Mouse (Mus musculus) G1E (cell line): ENCODE measurements around the gene Zfp446. TPM values are rescaled to one million over a fixed set of nuclear protein-coding genes. Genes with fewer than 3 reads are reported as not detected.

Experiments used
- ATAC-seq: 2 replicates; pipeline ENCODE4 v1.8.0; 2016; ENCODE audit warnings: mild to moderate bottlenecking; ENCODE audit not compliant: insufficient number of reproducible peaks, poor library complexity, low FRiP score, severe bottlenecking; ENCODE audit errors: extremely low read depth
- DNase-seq: peaks from one replicate; pipeline ENCODE4 v3.0.0; 2012; ENCODE audit warnings: low spot score
- H3K27me3 ChIP-seq: 2 replicates; pipeline ENCODE4 v1.6.1; 2012; ENCODE audit warnings: mild to moderate bottlenecking, low read length, inconsistent platforms; ENCODE audit not compliant: insufficient read depth
- H3K36me3 ChIP-seq: replicated peaks from 2 replicates; pipeline ENCODE3; 2012; ENCODE audit warnings: mild to moderate bottlenecking, inconsistent platforms
- H3K4me1 ChIP-seq: 2 replicates; pipeline ENCODE4 v1.6.1; 2012; ENCODE audit warnings: low read depth, low read length, inconsistent platforms, mixed read lengths; ENCODE audit not compliant: insufficient read depth
- H3K4me3 ChIP-seq: 2 replicates; pipeline ENCODE4 v1.5.1; 2012; ENCODE audit warnings: low read depth, mild to moderate bottlenecking, inconsistent platforms, low read length, moderate library complexity, mixed read lengths
- H3K9me3 ChIP-seq: replicated peaks from 2 replicates; pipeline ENCODE4 v1.6.1; 2012; ENCODE audit warnings: inconsistent platforms
- CTCF ChIP-seq: IDR thresholded peaks from 2 replicates; pipeline ENCODE4 v1.5.1; 2012; ENCODE audit warnings: low read depth, low read length, inconsistent platforms, mixed read lengths
- GATA1 ChIP-seq: IDR thresholded peaks from 2 replicates; pipeline ENCODE4 v1.6.1; 2012; ENCODE audit warnings: borderline replicate concordance, low read length, inconsistent platforms, mixed read lengths
- GATA2 ChIP-seq: IDR thresholded peaks from 2 replicates; pipeline ENCODE4 v1.6.1; 2012; ENCODE audit warnings: low read depth, low read length, inconsistent platforms, borderline replicate concordance
- POLR2AphosphoS5 ChIP-seq: IDR thresholded peaks from 2 replicates; pipeline ENCODE4 v1.6.1; 2012; ENCODE audit warnings: low read depth, low read length, inconsistent platforms; ENCODE audit not compliant: insufficient replicate concordance
- TAL1 ChIP-seq: conservative IDR thresholded peaks from 2 replicates; pipeline ENCODE4 v1.6.1; 2012; ENCODE audit warnings: low read depth, low read length, inconsistent platforms, mixed read lengths
- polyA plus RNA-seq: library from polyadenylated mRNA; stranded (reverse); fragments of >175 nt; gene quantifications from 2 replicates; pipeline ENCODE4 v1.2.3, GENCODE M21; 2012
- total RNA-seq, 2 experiments: library from RNA; stranded (forward) in 1 of 2; stranded (reverse) in 1 of 2; fragments of 200-1000 nt in 1 of 2; fragments of >200 nt in 1 of 2; fragmentation: Nextera tagmentation in 1 of 2; gene quantifications; 2 replicates each; pipeline ENCODE4 v1.2.3; 2014 to 2017

Zfp446 gene
- total and polyA plus RNA-seq, 3 experiments: 3.7 to 6.1 (median 4.1) TPM

DNA sequence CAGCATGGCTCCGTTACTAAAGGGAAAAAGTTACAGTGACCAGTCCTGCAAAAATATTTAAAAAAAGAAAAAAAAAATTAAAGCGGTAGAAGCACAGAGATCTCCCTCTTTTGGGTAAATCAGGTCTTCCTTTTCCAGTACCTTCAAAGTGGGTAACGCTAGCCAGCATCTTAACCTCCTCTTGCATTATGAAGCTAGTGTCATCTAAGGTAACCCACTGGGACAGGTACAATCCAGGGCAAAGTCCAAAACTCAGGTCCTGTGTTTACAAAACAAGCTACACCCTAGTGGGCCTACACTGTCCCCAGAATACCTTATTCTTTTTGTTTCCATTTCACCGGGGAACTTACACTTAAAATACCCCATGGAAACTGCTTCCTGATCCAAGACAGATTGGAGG lies 36.0 kb downstream of the Zfp446 start:
- TF ChIP-seq CTCF (no peak), TAL1 (no peak), POLR2AphosphoS5 (no peak), GATA1 (no peak), GATA2 (no peak)
- ATAC-seq (no peak), DNase-seq (no peak)

DNA sequence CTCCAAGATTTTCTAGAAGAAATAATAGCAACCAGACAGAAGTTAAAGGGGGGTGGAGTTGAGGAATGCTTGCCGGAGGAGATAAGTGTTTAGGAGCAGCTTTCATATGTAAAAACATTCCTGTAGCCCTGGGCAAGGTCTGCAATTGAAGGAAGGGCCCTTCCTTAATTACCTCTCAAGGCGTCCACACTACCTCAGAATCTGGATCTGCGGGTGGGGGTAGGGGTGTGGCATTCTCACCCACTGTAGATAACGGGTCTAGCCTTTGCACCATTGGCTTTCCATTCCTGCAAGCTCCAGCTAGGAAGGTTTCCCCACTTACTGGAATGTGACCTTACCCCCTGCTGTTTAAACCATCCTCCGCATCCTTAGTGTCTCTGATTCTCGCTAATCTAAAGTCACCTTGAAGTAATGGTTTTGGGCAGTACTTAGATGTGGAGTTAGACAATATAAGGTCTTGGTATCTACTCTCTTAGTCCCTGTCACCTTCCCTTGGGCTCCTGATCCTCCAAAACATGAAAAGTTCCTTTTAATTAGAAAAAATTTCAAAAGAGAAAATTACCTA lies 36.7 kb downstream of the Zfp446 start:
- no peaks in the 10 kb centered on the region for H3K36me3 ChIP-seq
- DNase-seq (no peak), ATAC-seq (no peak)
- peaks cover 15% of the 10 kb centered on the region for H3K4me1 ChIP-seq
- TF ChIP-seq CTCF (no peak), TAL1 (no peak), GATA1 (no peak), GATA2 (no peak), POLR2AphosphoS5 (no peak)
- H3K9me3 ChIP-seq: no peaks in the 10 kb centered on the region
- peaks cover 23% of the 10 kb centered on the region for H3K27me3 ChIP-seq
- no peak overlapping the region for H3K4me3 ChIP-seq

More for the DNA sequence above, 36.0 kb downstream of the Zfp446 start:
- Histone ChIP-seq H3K4me3 (no peak overlapping the region), H3K36me3 (peaks cover under 1% of the 10 kb centered on the region), H3K9me3 (no peaks in the 10 kb centered on the region), H3K4me1 (peaks cover 21% of the 10 kb centered on the region), H3K27me3 (peaks cover 23% of the 10 kb centered on the region)

DNA sequence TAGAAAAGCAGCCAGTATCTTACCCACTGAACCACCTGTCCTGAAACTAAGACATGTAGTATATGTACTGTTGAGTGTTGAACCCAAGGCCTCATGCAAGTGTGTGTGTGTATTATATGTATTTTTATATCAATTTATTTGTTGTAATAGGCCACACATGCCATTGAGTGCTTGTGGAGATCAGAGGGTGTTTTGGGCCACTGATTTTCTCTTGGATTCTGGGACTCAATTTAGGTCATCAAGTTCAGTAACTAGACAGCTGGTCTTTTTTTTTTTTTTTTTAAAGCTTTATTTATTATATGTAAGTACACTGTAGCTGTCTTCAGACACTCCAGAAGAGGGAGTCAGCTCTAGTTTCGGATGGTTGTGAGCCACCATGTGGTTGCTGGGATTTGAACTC lies 37.6 kb downstream of the Zfp446 start:
- Histone ChIP-seq H3K9me3 (no peaks in the 10 kb centered on the region), H3K36me3 (no peaks in the 10 kb centered on the region), H3K4me3 (no peak overlapping the region), H3K27me3 (peaks cover 23% of the 10 kb centered on the region), H3K4me1 (peaks cover 12% of the 10 kb centered on the region)
- ATAC-seq: no peak
- no peak for DNase-seq
- TF ChIP-seq CTCF: no peak
- TF ChIP-seq TAL1: no peak
- TF ChIP-seq POLR2AphosphoS5: no peak
- TF ChIP-seq GATA1: no peak
- no peak for TF ChIP-seq GATA2

DNA sequence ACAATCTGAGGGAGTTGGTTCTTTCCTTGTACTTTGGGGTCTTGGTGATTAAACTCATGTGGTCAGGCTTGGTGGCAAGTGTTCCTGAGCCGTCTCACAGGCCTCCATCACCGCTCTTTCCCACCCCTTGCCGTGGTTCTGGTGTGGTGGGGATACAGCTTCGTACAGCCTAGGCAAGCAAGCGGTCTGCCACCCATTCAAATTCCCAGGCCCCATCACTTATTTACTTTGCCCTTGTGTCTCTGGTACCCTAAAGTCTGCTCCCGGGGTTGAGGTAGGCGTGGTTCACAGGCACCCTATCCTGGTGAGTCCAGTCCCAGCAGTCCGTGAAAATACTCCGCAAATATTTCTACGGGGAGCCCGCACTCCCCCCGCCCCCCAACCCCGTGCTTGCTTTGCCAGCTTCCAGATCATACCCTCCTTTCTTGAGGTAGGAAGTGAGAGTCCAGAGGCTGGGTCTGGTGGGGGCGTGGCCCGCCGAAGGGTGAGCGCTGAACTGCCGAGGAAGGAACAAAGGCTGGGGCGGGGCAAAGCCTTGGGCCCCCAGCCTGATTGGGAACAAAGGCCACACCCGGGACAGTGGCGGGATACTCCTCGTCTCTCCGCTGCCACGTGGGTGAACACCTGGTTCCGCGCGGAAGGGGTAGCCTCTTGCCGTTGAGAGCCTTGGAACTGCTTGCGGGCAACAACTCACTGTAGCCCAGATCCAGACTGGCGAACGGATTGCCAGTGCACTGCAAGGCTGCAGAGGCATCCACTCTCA lies 45.3 kb downstream of the Zfp446 start:
- Histone ChIP-seq H3K9me3 (no peaks in the 10 kb centered on the region), H3K36me3 (peaks cover 30% of the 10 kb centered on the region), H3K4me1 (peaks cover 41% of the 10 kb centered on the region), H3K27me3 (peaks cover 4% of the 10 kb centered on the region), H3K4me3 (peak overlapping the region; percentile 70; the same call in 1 of the 2 replicates)
- TF ChIP-seq CTCF: no peak
- no peak for TF ChIP-seq GATA1
- no peak for TF ChIP-seq GATA2
- TF ChIP-seq TAL1: no peak
- no peak for TF ChIP-seq POLR2AphosphoS5
- peak; percentile 83 for DNase-seq
- peak; percentile 68 for ATAC-seq

DNA sequence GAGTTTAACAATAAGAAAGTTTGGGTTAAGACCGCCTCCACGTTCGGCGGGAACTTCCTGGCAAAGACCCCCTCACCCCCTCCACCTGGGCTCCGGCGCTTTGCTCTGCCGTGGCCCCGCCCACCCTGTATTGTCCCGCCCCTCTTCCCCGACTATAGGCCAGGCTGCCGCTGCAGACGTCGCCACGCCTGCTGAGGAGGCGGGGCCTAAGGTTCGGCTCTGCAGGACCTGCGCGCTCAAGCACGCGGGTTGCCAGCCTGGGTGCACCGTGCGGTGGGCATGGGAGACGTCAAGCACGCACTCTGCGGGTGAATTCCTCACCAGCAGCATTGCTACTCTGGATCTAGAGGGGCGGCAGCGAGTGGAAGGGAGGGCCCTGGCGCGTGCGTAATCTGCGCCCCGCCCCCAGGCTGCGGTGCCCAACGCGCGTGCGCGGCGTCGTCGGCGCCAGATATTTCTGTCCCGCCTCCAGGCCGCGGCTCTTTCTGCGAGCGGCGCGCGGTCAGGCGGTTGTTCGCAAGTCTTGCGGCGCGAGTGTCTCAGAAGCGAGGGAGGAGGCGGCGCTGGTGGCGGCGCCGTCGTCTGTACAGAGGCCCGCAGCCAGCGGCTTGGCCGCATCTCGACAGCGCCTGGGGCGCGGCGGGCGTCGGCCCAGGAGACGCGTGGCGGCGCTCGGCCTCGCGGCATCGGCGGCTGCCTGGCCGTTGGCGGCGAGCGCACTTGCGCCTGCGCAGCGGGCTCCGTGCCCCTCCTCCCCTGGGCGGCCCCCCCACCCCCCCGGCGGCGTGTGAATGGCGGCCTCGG lies 46.5 kb downstream of the Zfp446 start:
- no peaks in the 10 kb centered on the region for H3K9me3 ChIP-seq
- H3K4me3 ChIP-seq: peak overlapping the region; percentile 90
- DNase-seq: peak; percentile 90
- TF ChIP-seq CTCF (no peak), GATA2 (no peak), TAL1 (no peak), POLR2AphosphoS5 (no peak), GATA1 (no peak)
- peak; percentile 72 for ATAC-seq
- peaks cover 41% of the 10 kb centered on the region for H3K36me3 ChIP-seq
- no peaks in the 10 kb centered on the region for H3K27me3 ChIP-seq
- peaks cover 52% of the 10 kb centered on the region for H3K4me1 ChIP-seq

DNA sequence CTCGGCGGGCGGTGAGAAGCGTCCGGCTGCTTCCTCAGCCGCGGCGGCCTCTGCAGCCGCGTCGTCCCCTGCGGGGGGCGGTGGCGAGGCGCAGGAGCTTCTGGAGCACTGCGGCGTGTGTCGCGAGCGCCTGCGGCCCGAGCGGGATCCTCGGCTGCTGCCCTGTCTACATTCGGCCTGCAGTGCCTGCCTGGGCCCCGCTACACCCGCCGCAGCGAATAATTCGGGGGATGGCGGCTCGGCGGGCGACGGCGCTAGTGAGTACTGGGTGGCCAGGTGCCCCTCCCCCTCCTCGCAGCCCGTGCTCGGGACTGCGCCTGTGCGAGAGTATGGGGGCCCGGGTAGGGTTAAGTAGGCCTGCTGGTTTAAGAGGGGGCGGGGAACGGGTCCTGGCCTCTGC lies 47.2 kb downstream of the Zfp446 start:
- peak; percentile 42 for ATAC-seq
- H3K4me1 ChIP-seq: peaks cover 58% of the 10 kb centered on the region

More for the DNA sequence above, 47.2 kb downstream of the Zfp446 start:
- Histone ChIP-seq H3K27me3 (no peaks in the 10 kb centered on the region), H3K36me3 (peaks cover 48% of the 10 kb centered on the region), H3K4me3 (peak overlapping the region; percentile 90), H3K9me3 (no peaks in the 10 kb centered on the region)
- DNase-seq: peak; percentile 83
- TF ChIP-seq GATA2: no peak
- TF ChIP-seq TAL1: no peak
